Mouse (Mus musculus) left cerebral cortex, postnatal 14 days (tissue): ENCODE results near the gene Fgf15. TPM values are rescaled to one million over a fixed set of nuclear protein-coding genes. Genes with fewer than 3 reads are reported as not detected.
"Not testable (repeated sequence)": the region's sequence is repeated elsewhere in the genome, so short reads cannot be mapped to it uniquely, and the experiment has no call there.

Source experiments
- DNase-seq, 2 experiments: peaks; one replicate each; pipeline ENCODE4 v3.0.0; 2021 to 2022; ENCODE audit warnings: low spot score in 2 of 2, mixed read lengths in 1 of 2
- intact Hi-C: fragments of 180-260 bp; cut with DNase I; formaldehyde crosslinking; loops from one replicate; pipeline ENCODE4 v1.15.1; 2025
- total RNA-seq, 2 experiments: library from RNA; stranded (reverse); gene quantifications; 2 replicates each; pipeline ENCODE4 v1.2.3; 2021

The Fgf15 gene
- total RNA-seq, 2 experiments from 2014 or later = not detected

DNA sequence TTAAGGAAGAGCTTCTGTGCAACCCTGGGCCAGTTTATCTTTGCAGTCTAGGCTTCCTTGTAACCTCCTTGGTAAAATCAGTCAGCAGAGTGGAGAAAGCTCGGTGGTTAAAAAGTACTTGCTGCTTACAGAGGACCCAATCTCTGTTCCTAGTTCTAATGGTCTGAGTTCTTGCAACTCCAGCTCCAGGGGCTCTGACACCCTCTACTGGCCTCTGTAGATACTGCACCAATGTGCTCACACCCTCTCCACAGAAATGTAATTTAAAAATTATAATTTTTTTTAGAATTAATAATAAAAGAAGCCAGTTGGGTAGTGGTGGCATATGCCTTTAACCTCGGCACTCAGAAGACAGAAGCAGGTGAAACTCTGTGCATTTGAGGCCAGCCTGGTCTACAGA, 8.7 kb upstream of the Fgf15 start:
- no peak for DNase-seq
- intact Hi-C loops = no loop called here

DNA sequence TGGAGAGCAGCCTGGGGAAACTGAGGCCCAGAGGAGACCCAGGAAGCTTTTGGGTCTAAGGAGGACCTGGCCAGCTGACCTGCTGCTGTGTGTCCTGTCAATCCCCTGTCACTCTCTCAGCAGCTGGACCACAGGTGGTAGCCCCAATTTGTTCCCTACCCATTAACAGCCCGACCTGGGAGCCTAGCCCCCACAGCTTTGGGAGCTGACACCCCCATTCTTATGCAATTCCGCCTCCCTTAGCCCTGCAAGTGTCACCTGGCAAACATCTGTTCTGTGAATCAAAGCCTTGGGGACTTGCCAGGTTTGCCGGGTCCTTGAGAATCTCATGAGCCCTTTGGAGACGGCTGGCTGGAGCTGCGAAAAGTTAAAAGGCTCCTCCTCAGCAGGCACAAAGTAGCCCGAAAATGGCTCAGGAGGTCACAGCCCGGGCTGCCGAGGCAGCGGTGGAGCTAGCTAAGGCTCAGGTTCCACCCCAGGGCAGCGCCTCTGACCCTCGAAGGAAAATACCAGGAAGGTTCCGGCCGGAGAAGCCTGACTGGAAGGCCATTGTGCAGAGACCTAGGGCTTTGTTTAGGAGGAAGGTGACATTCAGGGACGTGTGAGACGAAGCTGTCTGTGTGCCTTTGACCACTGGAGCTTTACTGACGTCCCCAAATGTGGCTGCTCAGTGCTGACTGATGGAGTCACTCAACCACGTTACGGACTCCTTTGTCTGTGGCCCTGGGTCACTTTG, 7.6 kb upstream of the Fgf15 start:
- intact Hi-C loops = no loop called here
- no peak for DNase-seq

DNA sequence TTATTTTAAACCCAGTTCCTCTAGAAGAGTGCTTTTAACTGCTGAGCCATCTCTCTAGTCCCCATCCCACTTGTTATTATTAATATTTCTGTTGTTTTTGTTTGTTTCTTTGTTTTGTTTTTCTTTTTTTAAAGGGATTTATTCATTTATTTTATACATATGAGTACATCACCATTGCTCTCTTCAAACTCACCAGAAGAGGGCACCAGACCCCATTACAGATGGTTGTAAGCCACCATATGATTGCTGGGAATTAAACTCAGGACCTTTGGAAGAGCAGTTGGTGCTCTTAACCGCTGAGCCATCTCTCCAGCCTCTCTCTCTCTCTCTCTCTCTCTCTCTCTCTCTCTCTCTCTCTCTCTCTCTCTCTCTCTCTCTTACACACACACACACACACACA, 5.7 kb upstream of the Fgf15 start:
- DNase-seq, intact Hi-C loops: not testable (repeated sequence)

DNA sequence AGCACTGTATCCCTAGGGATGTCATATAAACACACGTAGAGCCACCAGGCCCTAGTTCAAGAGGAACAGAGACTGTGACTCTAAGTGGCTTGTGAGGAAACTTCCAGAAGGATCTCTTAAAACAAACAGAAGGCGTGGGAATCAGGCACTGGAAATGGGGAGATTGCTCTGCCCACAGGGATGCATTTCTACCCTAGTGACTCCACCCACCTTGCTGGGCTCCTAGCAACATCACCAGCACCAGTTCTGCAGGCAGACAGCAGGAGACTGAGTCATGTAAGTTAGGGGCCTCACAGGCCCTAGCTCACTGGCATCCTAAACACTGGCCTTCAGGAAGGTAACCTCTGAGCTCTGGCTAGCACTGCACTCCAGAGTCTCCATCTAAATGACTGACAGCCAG, 4.5 kb upstream of the Fgf15 start:
- intact Hi-C loops = no loop called here

DNA sequence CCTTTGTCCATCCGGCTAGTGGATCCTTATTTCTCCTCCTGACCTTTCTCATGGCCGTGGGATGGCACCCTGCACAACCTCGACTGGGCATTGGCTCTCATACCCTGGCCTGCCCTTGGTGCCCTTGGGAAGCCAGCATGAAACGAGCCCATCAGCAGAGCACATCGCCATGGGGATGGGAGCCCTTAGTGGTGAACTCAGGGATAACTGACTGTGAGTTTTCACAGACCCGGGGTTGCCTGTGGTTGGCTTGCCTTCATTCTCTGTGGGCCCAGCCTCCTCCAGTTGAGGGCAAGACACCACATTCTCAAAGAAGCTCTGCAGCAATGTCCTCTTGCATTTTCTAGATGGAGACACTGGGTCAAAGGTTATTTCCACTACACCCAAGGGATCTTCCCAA, 4.0 kb upstream of the Fgf15 start:
- intact Hi-C loops = no loop called here
- DNase-seq = no peak

More for the DNA sequence above, 4.5 kb upstream of the Fgf15 start:
- DNase-seq = peak in 1 of 2 experiments; percentile 28

DNA sequence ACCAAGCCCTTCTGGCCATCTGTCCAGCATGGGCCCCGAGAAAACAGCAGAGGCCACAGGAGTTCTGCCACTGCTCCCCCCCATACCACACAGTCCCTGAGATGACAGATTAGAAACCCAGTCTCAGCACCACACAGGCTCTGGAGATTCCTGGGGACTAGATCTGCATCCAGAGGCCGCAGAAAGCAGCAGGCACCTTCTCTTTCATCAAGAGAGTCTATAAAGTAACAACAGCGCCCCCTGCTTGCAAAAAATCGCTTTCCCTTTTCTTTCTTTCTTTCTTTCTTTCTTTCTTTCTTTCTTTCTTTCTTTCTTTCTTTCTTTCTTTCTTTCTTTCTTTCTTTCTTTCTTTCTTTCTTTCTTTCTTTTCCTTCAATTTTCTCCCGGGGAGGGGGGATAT, 2.1 kb upstream of the Fgf15 start:
- DNase-seq = peak; percentile 38 to 60
- intact Hi-C loops = loop anchor here (1.0 kb wide), 1 partner anchor 96 kb away; no protein-coding TSS in a partner anchor

DNA sequence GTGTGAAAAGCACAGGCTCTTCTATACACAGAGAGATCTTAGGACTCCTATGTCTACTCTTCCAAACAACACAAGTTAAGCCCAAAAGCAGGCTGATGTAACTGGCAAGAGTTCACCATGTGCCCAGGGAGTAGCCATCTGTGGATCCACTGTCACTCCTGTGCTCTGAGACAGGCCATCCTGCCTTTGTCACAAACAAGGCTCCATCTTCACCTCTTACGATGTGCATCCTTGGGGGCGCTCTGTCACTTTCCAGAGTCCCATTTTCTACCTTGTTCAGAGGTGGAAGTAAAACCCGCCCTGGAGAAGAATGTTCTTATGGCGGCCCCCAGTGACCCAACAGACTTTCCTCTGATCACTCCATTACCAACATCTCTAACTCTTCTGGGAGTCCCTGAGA, 1.6 kb upstream of the Fgf15 start:
- no peak for DNase-seq
- intact Hi-C loops = loop anchor here (1.0 to 5.0 kb wide), 3 partner anchors 47 to 307 kb away; partner anchors contain the start of gene Fgf4

DNA sequence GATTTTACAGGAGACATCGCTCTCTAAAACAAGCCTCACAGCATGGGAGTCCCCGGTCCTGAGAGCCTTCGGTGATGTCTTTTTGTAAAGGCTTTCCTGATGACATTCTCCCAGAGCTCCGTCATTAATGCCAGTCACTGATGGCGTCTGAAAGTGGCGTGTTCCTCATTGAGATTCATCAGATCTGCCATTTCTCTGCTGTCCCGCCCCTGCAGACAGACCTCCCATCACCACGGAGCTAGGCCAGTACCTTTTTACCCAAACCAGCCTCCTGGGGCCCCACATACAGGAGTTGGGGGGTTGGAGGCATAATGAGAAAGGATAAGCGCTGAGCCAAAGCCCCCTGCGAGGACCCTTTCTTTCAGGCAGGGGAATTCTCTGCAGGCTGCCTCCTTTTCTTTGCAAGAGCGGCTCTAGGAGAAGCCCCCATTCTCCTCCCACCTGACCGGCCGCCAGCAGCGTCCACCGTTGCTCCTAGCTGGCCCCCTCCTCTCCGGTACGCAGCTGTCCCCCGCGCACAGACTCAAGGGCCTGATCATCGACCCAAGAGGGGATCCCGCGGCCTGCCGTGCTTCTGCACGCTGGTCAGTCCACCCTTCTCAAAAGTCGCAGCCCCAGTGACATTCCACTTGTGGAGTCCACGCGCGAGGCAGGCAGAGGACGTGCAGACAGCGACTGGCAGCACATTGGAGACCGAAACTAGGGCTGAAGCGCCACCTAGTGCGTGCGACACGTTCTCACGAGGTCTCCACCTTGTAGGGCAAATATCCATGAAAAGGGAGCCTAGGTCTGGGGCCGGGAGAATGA, 823 bp upstream of the Fgf15 start:
- DNase-seq = peak; percentile 73 to 75
- intact Hi-C loops = loop anchor here (5.0 kb wide), 2 partner anchors 48 to 308 kb away; partner anchors contain the start of gene Fgf4

DNA sequence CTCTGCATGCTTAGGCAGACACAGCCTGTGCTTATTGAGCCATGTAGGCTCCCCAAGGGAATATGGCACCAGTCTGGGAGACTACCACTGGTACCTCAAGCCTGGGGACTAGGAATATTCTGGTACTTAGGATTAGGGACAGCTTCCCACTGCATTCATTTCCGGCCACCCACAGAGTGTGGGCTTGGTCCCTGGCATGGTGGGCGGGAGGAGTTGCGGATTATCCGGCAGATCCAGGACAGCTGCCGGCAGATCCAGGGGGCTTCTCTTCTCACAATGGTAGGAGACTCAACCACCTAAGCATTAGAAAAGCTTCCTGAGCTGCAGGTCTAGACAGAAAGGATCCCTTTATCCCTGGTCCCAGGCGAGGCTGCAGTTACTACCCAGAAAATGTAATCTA, 2.2 kb downstream of the Fgf15 start:
- no peak for DNase-seq
- intact Hi-C loops = loop anchor here (5.0 kb wide), 2 partner anchors 51 to 311 kb away; partner anchors contain the start of gene Fgf4

DNA sequence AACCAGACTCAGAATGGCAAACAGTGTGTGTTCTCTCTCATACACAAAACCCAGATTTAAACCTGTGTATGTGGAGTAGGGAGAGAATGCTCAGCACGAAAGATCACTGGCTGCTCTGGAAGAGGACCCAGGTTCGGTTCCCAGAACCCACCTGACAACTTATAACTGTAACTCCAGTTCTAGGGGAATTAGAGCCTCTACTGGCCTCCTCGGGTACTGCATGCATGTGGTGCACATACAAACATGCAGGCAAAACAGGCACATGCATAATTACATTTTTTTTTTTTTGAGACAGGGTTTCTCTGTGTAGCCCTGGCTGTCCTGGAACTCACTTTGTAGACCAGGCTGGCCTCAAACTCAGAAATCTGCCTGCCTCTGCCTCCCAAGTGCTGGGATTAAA, 9.2 kb downstream of the Fgf15 start:
- intact Hi-C loops, DNase-seq: not testable (repeated sequence)

DNA sequence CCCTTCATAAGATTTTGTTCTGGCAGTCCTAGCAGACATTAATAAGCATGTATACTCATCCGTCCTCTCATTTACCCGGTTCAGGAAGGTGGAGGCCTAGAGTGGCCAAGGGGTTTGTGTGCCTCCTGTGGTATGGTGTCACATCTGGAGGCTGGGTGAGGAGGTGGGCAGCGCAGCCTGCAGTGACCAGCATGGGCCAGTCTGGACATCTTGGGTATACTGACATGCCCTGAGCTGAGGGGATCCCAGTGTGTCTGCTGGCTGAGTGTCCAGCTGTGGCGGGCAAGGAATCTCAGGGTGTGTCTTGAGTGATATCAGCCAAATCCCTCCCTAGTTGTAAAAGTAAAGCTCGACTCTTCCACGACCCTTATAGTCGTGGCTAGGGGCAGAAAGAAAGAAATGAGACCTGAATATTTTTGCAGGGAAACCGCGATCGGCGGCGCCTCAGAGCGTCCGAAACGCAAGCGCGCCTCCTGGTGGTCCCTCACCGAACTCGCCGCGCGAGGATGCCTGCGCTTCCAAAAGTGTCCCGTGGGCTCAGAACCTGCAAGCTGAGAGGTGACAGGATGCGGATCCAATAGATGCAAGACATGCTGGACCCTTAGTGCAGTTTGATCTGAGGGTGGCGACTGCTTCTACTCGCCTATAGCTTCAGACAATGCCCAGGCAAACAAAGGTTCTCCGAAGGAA, 10.5 kb downstream of the Fgf15 start:
- DNase-seq = peak; percentile 52 to 81
- intact Hi-C loops = no loop called here

DNA sequence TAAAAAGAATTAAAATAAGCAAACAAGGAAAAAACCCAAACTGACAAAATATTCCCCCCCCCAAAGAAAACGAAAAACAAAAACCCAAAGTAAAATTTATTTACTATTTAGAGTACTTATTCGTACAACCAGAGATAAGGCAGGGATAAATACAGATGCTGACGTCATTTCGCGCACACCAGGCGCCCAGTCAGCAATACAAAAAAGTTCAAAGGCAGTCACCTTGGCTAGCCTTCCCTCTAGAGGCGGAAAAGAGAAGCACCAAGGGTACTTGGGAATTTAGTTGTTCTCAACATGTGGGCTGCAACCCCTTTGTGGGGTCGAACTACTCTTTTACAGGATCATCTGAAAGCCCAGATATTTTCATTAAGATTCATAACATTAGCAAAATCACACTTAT, 11.5 kb downstream of the Fgf15 start:
- intact Hi-C loops = no loop called here
- no peak for DNase-seq

DNA sequence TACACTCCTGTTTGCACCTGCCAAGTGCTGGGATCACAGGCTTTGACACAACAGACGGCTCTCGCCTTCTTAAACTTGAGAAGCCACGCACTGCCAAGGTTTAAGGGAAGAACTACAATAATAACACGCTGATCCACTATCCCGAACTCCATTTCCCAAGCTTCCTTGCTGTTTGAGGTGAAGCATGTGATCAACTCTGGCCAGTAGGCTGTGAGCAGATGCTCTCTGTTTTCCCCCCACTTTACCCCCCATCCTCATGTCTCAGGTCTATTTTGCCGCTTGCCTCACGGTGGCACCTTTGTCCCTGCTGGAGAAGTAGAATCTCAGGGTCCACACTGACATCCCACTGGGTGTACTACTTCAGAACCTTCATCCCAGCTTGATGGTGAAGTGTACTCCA, 12.4 kb downstream of the Fgf15 start:
- intact Hi-C loops = no loop called here
- DNase-seq = peak; percentile 46 to 67

DNA sequence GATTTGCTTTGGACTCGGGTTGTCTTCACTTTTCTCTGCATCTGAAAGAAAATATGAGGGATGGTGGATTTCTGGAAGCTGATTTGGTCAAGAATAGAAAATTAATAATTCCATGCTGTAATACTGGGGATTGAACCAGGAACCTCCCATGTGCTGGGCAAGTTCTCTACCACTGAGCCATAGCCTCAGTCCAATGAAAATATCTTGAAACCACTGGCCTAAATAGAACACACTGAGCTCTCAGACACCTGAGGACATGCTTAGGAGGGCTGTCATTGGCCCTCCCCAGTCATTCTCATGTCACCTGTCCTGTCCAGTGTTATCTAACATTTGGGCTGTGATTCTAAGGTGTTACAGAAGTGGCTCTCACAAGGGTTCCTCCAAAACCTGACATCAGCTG, 14.8 kb downstream of the Fgf15 start:
- intact Hi-C loops = no loop called here
- peak in 1 of 2 experiments; percentile 53 for DNase-seq

DNA sequence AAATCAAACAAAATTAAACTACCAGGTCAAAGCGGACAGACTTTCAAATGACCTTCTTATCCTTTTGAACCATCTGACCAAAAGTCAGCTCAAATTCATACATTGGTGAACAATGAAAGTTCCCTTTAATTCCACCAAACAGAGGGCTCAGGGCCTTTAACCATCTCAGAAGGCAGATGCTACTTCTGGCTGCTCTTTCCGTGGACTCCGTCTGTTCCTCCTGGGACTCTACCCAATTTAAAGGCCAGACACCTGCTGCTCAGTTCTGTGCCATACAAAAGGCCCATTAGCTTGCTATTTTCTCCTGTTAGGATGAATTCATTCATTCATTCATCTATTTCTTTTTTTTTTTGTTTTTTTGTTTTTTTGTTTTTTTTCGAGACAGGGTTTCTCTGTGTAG, 16.6 kb downstream of the Fgf15 start:
- intact Hi-C loops = no loop called here
- DNase-seq = no peak

DNA sequence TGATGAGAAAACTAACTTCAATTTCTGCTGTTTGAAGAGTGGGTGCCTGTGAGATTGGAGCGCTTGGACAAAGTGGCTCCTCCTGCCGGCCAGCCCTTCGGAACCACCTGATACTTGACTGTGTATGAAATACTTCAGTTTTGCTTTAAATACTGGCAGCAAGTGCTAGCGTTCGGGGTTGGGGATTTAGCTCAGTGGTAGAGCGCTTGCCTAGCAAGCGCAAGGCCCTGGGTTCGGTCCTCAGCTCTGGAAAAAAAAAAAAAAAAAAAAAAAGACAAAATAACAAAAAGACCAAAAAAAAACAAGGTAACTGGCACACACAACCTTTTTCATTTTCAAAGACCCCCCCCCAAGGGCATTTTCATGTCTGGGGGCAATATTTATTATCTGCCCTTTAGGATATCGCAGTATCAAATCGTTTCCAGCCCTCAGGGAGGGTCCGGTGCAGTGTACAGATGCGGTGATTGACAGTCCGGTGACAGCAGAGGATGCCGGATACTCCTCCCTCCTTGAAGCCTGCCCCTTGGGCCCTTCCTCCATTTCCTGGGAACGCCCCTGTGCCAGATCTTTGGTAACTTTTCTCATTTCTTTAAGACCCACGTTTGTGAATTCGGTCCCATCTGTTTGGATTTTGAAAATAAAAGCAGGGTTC, 18.1 kb downstream of the Fgf15 start:
- intact Hi-C loops = no loop called here
- DNase-seq = peak; percentile 88

DNA sequence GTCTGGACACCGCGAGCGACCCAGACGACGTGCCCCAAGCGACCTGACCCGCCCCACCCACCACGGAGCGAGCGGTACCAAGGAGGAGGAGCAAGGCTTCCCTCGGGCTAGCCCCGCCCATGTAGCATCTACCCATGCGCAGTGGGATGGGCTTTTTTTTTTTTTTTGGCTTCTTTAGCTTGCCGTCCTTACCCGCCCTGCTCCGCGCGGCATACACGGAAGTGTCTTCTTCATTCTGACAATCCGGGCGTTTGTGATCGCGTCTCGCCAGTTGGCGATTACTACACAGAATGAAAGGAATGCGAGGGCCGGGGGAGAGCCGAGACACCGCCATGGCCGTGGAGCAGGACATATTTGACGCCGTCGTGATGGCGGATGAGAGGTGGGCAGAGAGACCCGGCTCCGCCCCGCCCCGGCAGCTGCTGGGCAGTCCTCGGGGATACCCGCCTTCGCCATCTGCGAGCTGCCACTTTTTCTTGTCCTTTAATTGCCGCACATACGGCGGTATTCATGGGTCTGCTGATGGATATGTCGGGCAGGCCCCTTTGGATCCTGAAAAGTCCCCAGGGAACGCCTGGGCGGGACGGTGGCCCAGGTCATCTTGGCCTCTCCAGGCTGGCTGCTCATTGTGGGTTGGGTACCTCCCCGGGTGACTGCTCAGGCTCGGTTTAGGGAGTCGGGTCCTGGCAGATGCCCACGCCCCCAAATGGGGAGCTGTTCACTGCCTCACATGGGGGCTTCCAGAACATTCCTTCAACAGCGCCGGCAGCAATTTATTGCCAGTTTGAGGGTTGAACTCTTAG, 18.8 kb downstream of the Fgf15 start, which contains the start of gene LTO1:
Gene LTO1 (plus strand): TSS at position 153 of the 803 bp plus-strand sequence.
- peak; percentile 86 to 92 for DNase-seq
- intact Hi-C loops = no loop called here

DNA sequence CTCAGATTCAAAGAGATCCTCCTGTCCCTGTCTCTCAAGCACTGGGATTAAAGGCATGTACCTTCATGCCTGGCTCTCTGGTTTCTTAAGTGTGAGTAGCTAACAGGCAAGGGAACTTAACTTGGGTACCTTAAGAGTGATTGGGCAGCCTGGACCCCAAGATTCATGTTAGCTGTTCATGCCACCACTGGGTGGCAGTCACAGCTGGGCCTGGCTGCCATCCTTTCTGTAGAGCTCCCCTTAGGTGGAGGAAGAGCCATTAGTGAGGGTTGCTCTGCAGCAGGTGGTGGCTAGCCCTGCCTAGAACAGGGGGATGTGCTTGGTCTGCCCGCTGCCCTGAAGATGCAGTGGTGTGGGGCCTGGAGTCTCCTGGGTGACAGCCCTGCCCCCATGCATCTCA, 22.5 kb downstream of the Fgf15 start:
- DNase-seq = no peak
- intact Hi-C loops = no loop called here

DNA sequence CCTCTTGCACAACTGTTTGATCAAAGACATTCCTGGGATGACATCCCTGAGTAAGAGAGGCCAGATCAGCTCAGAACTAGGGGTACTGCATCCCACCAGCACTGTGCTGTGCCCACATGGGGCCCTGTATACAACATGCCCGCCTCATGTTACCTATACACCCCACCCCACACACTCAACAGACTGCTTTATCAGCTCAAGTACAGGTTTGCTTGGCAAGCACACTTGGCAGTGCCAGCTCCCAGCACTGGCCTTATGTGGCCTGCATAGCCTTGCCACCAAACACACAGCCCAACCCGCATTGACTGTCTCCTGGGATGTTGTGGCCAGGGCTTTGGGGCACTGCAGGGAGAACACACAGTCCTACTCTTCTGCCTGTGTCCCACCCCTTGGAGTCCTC, 31.3 kb downstream of the Fgf15 start:
- no peak for DNase-seq
- intact Hi-C loops = no loop called here
